In the genomic region with DNA sequence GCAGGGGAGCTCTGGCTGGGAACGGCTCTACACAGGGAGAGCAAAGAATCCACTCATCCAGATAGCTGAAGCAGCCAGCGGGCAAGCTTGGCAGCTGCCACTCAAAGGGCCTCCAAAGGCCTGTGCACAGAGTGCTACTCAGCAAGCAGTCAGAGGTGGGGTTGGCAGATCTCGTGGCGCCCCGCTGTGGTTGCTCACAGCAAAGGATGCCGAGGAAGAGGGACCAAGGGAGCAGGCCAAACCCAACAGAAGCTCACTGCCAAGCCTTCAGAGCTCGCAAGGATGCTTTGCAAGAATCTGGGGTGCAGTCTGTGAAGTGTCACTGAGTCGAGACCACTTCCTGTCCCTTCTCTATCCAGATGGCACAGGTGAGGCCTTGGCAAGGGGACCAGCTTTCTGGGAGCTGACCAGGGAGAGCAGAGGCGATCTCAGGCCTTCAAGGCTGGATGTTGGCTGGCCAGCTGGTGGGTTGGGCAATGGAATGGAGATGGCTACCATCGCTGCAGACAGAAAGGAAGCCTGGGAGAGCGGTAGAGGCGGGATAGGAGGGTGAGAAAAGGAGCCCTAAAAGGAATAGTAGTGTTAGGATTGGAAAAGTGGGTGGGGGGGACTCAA, we compare ENCODE assay signal across 10 mouse cellular contexts. TPM values are rescaled to one million over a fixed set of nuclear protein-coding genes. Genes with fewer than 3 reads are reported as not detected.
DNase-seq lines count a peak whose midpoint lies in the region; ATAC-seq and TF ChIP-seq lines count a peak whose summit lies in the region.
"Had no signal": no experiment of that assay in that cellular context is flagged by ENCODE, and none has a peak within 500 bp of the region (broad histone marks: within the 10 kb centered on the region; RNA-seq: fewer than 3 reads in every experiment).

No protein-coding gene starts in this region.

- no peak overlapping the region for H3K4me2 ChIP-seq in kidney, embryonic 14.5 days (replicated peaks; ENCODE audit: low read depth, low read length)
- H3K4me2 ChIP-seq in embryonic facial prominence, embryonic 11.5 days (ENCODE audit: low read depth, low read length), result no peak overlapping the region
- H3K4me2 ChIP-seq in intestine, embryonic 16.5 days (ENCODE audit: low read depth, low read length), result no peak overlapping the region
- H3K4me2 ChIP-seq in lung, postnatal 0 days (replicated peaks; ENCODE audit: low read depth, low read length), result no peak overlapping the region
- H3K4me2 ChIP-seq: heart, embryonic 15.5 days had no signal

- no peak overlapping the region for H3K4me3 ChIP-seq in kidney, embryonic 14.5 days (ENCODE audit: low read length)
- H3K4me3 ChIP-seq in embryonic facial prominence, embryonic 11.5 days (ENCODE audit: low read depth, low read length), result no peak overlapping the region
- H3K4me3 ChIP-seq in intestine, embryonic 16.5 days (ENCODE audit: low read length), result no peak overlapping the region
- H3K4me3 ChIP-seq in lung, postnatal 0 days (ENCODE audit: low read depth, low read length), result no peak overlapping the region
- H3K4me3 ChIP-seq: heart, embryonic 15.5 days had no signal

- DNase-seq in kidney, postnatal 14 days, result no peak
- DNase-seq in ZHBTc4 (ENCODE audit: low read depth, low spot score), result peak; percentile 78
- peak; percentile 68 for DNase-seq in embryonic facial prominence, embryonic 11.5 days (ENCODE audit: low spot score)
- peak; percentile 46 for DNase-seq in lung, postnatal 0 days (ENCODE audit: low spot score)
- peak; percentile 66 for DNase-seq in right cerebral cortex, postnatal 4 days

- peak; percentile 63; the same call in 1 of the 2 replicates for ATAC-seq in kidney, embryonic 14.5 days (ENCODE audit: low FRiP score, low TSS enrichment)
- ATAC-seq in embryonic facial prominence, embryonic 11.5 days (replicated peaks; ENCODE audit: insufficient number of reproducible peaks, low FRiP score, low TSS enrichment, low read depth), result peak; percentile 72
- peak; percentile 75 for ATAC-seq in intestine, embryonic 16.5 days
- ATAC-seq in lung, postnatal 0 days, result peak; percentile 35; the same call in 1 of the 2 replicates
- no peak for ATAC-seq in activated CD4-positive, CD25-positive, alpha-beta regulatory T cell, adult 4 months
- ATAC-seq: Patski had no signal

- no peaks in the 10 kb centered on the region for H3K9me3 ChIP-seq in kidney, embryonic 14.5 days (ENCODE audit: control insufficient read depth, low read length)
- H3K9me3 ChIP-seq in embryonic facial prominence, embryonic 11.5 days (replicated peaks; ENCODE audit: control insufficient read depth, low read length), result no peaks in the 10 kb centered on the region
- H3K9me3 ChIP-seq in intestine, embryonic 16.5 days (ENCODE audit: control insufficient read depth, low read length), result no peaks in the 10 kb centered on the region
- H3K9me3 ChIP-seq in lung, postnatal 0 days (ENCODE audit: low read length), result no peaks in the 10 kb centered on the region
- H3K9me3 ChIP-seq: heart, embryonic 15.5 days had no signal

- H3K27me3 ChIP-seq in kidney, embryonic 14.5 days (ENCODE audit: control insufficient read depth, insufficient read depth, low read length), result no peaks in the 10 kb centered on the region
- H3K27me3 ChIP-seq in embryonic facial prominence, embryonic 11.5 days (ENCODE audit: control insufficient read depth, insufficient read depth, low read length), result no peaks in the 10 kb centered on the region
- no peaks in the 10 kb centered on the region for H3K27me3 ChIP-seq in intestine, embryonic 16.5 days (replicated peaks; ENCODE audit: control insufficient read depth, insufficient read depth, low read length)
- no peaks in the 10 kb centered on the region for H3K27me3 ChIP-seq in lung, postnatal 0 days (replicated peaks; ENCODE audit: insufficient read depth, low read length)
- H3K27me3 ChIP-seq: Patski had no signal

- TF ChIP-seq CTCF in lung, postnatal 0 days (IDR thresholded peaks at IDR 0.05), result peak; percentile 60

- 0 out of 2 replicates have a peak, but pooled peaks cover 4% of the 10 kb centered on the region for H3K4me1 ChIP-seq in kidney, embryonic 14.5 days (ENCODE audit: control insufficient read depth, insufficient read depth, low read length)
- no peaks in the 10 kb centered on the region for H3K4me1 ChIP-seq in embryonic facial prominence, embryonic 11.5 days (ENCODE audit: control insufficient read depth, insufficient read depth, low read length)
- no peaks in the 10 kb centered on the region for H3K4me1 ChIP-seq in intestine, embryonic 16.5 days (ENCODE audit: control insufficient read depth, insufficient read depth, low read length)
- H3K4me1 ChIP-seq in lung, postnatal 0 days (ENCODE audit: insufficient read depth, low read depth, low read length), result no peaks in the 10 kb centered on the region
- H3K4me1 ChIP-seq: heart, embryonic 15.5 days had no signal

- WGBS in kidney, embryonic 14.5 days, result 18% methylated on average over 12 of the region's 12 CpGs
- WGBS in embryonic facial prominence, embryonic 11.5 days, result 13% methylated on average over 12 of the region's 12 CpGs
- WGBS in intestine, embryonic 16.5 days, result 32% methylated on average over 12 of the region's 12 CpGs
- WGBS in lung, postnatal 0 days, result 34% methylated on average over 12 of the region's 12 CpGs

- no peak overlapping the region for H3K9ac ChIP-seq in kidney, embryonic 14.5 days (ENCODE audit: low read depth, low read length)
- no peak overlapping the region for H3K9ac ChIP-seq in embryonic facial prominence, embryonic 11.5 days (replicated peaks; ENCODE audit: low read length)
- H3K9ac ChIP-seq in intestine, embryonic 16.5 days (ENCODE audit: low read depth, low read length), result no peak overlapping the region
- no peak overlapping the region for H3K9ac ChIP-seq in lung, postnatal 0 days (replicated peaks; ENCODE audit: low read depth)
- H3K9ac ChIP-seq: heart, embryonic 15.5 days had no signal

- no peaks in the 10 kb centered on the region for H3K36me3 ChIP-seq in kidney, embryonic 14.5 days (ENCODE audit: control insufficient read depth, insufficient read depth, low read length)
- no peaks in the 10 kb centered on the region for H3K36me3 ChIP-seq in embryonic facial prominence, embryonic 11.5 days (replicated peaks; ENCODE audit: control insufficient read depth, insufficient read depth, low read depth, low read length)
- no peaks in the 10 kb centered on the region for H3K36me3 ChIP-seq in intestine, embryonic 16.5 days (ENCODE audit: control insufficient read depth, insufficient read depth, low read length)
- H3K36me3 ChIP-seq in lung, postnatal 0 days (ENCODE audit: insufficient read depth, low read length), result no peaks in the 10 kb centered on the region
- H3K36me3 ChIP-seq: heart, embryonic 15.5 days had no signal

- H3K27ac ChIP-seq in kidney, embryonic 14.5 days (ENCODE audit: low read depth, low read length), result no peak overlapping the region
- H3K27ac ChIP-seq in embryonic facial prominence, embryonic 11.5 days (replicated peaks; ENCODE audit: low read depth, low read length), result no peak overlapping the region
- no peak overlapping the region for H3K27ac ChIP-seq in intestine, embryonic 16.5 days (ENCODE audit: low read length)
- H3K27ac ChIP-seq in lung, postnatal 0 days (ENCODE audit: low read length), result no peak overlapping the region
- H3K27ac ChIP-seq: heart, embryonic 15.5 days had no signal

- no peak for TF ChIP-seq EP300 in lung, postnatal 0 days (IDR thresholded peaks at IDR 0.05)

RNA-seq across cellular contexts. Expression of a gene that starts 42.6 kb away (rescaled TPM):
- polyA plus RNA-seq in kidney, embryonic 14.5 days (2014; fragmentation: Nextera tagmentation; extraction: Ambion mirVana), result 2.8 and 4.4 TPM in 2 replicates
- not detected in 2 replicates for polyA plus RNA-seq in embryonic facial prominence, embryonic 11.5 days (2014; fragmentation: Nextera tagmentation; extraction: Ambion mirVana)
- polyA plus RNA-seq in intestine, embryonic 16.5 days (2015; fragmentation: Nextera tagmentation; extraction: Ambion mirVana), result 40.3 and 45.1 TPM in 2 replicates
- not detected in 2 replicates for polyA plus RNA-seq in lung, postnatal 0 days (2015; fragmentation: Nextera tagmentation; extraction: Ambion mirVana)
- not detected for polyA plus RNA-seq in activated CD4-positive, CD25-positive, alpha-beta regulatory T cell, adult 4 months (2017; shearing (Covaris generic))
- polyA plus RNA-seq: heart, embryonic 15.5 days; Patski had no signal

RNA-seq across cellular contexts. Expression of a gene that starts 51.4 kb away (rescaled TPM):
- polyA plus RNA-seq in kidney, embryonic 14.5 days (2014; fragmentation: Nextera tagmentation; extraction: Ambion mirVana), result 1.6 and 2.0 TPM in 2 replicates
- 1.0 and 1.2 TPM in 2 replicates for polyA plus RNA-seq in embryonic facial prominence, embryonic 11.5 days (2014; fragmentation: Nextera tagmentation; extraction: Ambion mirVana)
- polyA plus RNA-seq in intestine, embryonic 16.5 days (2015; fragmentation: Nextera tagmentation; extraction: Ambion mirVana), result 2.4 and 2.9 TPM in 2 replicates
- 8.6 and 8.7 TPM in 2 replicates for polyA plus RNA-seq in lung, postnatal 0 days (2015; fragmentation: Nextera tagmentation; extraction: Ambion mirVana)
- polyA plus RNA-seq in activated CD4-positive, CD25-positive, alpha-beta regulatory T cell, adult 4 months (2017; shearing (Covaris generic)), result 10 to 100 TPM; 25.5 to 31.1 TPM
